Mouse (Mus musculus) midbrain, embryonic 13.5 days (tissue): ENCODE measurements at regions not wholly inside any gene's neighbourhood (a gene's known extent, or its start where the extent isn't known, plus 50 kb on each side); places are given as distances from the start of the nearest gene placed in this dataset.
A peak's percentile ranks its signal among the peaks of the same experiment; 100 is the strongest.
"Not testable (repeated sequence)": the region's sequence is repeated elsewhere in the genome, so short reads cannot be mapped to it uniquely, and the experiment has no call there.

Experiments used
- ATAC-seq: fragments of 200-750 bp; cut with Nextera tagmentation; 2 replicates; pipeline ENCODE4 v1.8.0; 2017; ENCODE audit warnings: mild to moderate bottlenecking, moderate TSS enrichment, moderate library complexity
- H3K27ac ChIP-seq: fragments of 300-500 bp; sonication (generic); 2 replicates; pipeline ENCODE4 v1.5.1; 2015; ENCODE audit warnings: inconsistent platforms, mild to moderate bottlenecking, moderate library complexity
- H3K27me3 ChIP-seq: fragments of 300-500 bp; sonication (generic); 2 replicates; pipeline ENCODE4 v1.6.1; 2015; ENCODE audit warnings: mild to moderate bottlenecking, inconsistent platforms
- H3K36me3 ChIP-seq: fragments of 300-500 bp; sonication (generic); 2 replicates; pipeline ENCODE4 v1.6.1; 2015; ENCODE audit warnings: mild to moderate bottlenecking, inconsistent platforms
- H3K4me1 ChIP-seq: fragments of 300-500 bp; sonication (generic); replicated peaks from 2 replicates; pipeline ENCODE4 v1.6.1; 2015; ENCODE audit warnings: inconsistent platforms
- H3K4me2 ChIP-seq: fragments of 300-500 bp; sonication (generic); replicated peaks from 2 replicates; pipeline ENCODE4 v1.6.1; 2015; ENCODE audit warnings: moderate library complexity, mild to moderate bottlenecking, inconsistent platforms
- H3K4me3 ChIP-seq: fragments of 300-500 bp; sonication (generic); replicated peaks from 2 replicates; pipeline ENCODE4 v1.5.1; 2015; ENCODE audit warnings: mild to moderate bottlenecking, inconsistent platforms
- H3K9ac ChIP-seq: fragments of 300-500 bp; sonication (generic); replicated peaks from 2 replicates; pipeline ENCODE4 v1.6.1; 2015; ENCODE audit warnings: mild to moderate bottlenecking, inconsistent platforms
- H3K9me3 ChIP-seq: fragments of 300-500 bp; sonication (generic); 2 replicates; pipeline ENCODE4 v1.6.1; 2016; ENCODE audit warnings: mild to moderate bottlenecking, inconsistent platforms
- WGBS: fragments of 180-500 bp; shearing (Covaris S2); methylation state at CpG from one replicate; pipeline ENCODE4 v1.1.7; 2015; 5-methylcytosine and 5-hydroxymethylcytosine counted together

DNA sequence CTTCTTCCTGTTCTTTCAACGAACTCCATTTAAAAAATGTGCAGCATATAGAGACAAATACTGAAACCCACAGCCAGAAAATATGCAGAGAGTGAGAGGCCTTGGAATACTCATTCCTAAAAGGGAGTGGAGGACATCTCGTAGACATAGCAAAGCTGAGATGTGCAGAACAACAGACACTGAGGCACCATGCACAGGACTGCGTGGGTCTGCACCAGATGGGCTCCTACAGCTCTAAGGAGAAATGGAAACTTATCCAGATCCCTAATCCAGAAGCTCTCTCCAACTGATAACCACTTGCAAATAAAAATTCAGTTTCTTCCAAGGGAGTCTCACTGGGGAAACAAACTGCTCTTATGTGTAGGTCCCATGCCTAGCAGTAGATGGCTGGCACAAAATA lies 101.6 kb downstream of the Slc25a24 start:
- Histone ChIP-seq H3K4me3 (no peak overlapping the region), H3K9me3 (no peaks in the 10 kb centered on the region), H3K27ac (no peak overlapping the region), H3K36me3 (no peaks in the 10 kb centered on the region), H3K9ac (no peak overlapping the region), H3K27me3 (no peaks in the 10 kb centered on the region), H3K4me2 (no peak overlapping the region), H3K4me1 (no peaks in the 10 kb centered on the region)
- 90% methylated on average over 3 of the region's 3 CpGs for WGBS
- ATAC-seq = no peak

DNA sequence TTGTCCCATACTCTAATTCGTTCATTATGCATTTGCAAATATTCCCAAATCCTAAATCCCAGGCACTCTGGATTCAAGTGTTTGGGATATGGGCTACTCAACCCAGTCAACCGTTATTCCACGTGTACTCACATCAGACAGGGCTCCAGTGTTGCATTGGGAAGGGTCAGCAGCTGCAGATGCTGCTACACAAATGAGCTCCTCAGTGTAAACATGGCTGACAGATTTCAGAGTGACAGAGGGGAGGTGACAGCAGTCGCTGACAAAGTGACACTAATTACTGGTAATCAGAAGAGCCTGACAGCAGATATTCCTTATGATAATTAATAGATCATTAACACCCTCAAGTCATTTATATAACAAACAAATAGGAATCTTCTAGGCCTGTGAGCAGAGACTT lies 106.2 kb upstream of the Vav3 start:
- Histone ChIP-seq H3K27ac (no peak overlapping the region), H3K36me3 (no peaks in the 10 kb centered on the region), H3K4me1 (no peaks in the 10 kb centered on the region), H3K9me3 (no peaks in the 10 kb centered on the region), H3K27me3 (no peaks in the 10 kb centered on the region), H3K4me2 (no peak overlapping the region), H3K9ac (no peak overlapping the region), H3K4me3 (no peak overlapping the region)
- 68% methylated on average over 4 of the region's 4 CpGs for WGBS
- ATAC-seq = 0 out of 2 replicates have a peak, but pooled peaks have one; percentile 65

DNA sequence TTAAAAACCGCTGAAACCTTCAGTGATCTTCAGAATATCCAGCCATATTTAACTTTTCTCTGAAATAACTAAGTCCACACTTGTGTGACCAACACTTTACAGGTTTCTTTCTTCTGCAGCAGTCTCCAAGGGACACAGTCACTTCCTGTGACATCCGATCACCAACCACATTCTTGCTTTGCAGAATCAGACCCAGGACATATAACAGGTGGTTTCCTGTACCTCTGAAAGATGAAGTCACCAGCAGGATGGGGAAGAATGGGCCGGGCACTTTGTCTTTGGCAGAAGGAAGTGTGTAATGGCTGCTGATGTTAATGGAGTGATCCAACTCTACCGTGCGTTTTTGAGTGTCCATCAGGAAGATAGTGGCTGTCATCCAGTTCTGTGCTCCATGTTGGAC lies 103.5 kb upstream of the Vav3 start:
- H3K4me1 ChIP-seq = no peaks in the 10 kb centered on the region
- no peak overlapping the region for H3K4me2 ChIP-seq
- no peak overlapping the region for H3K4me3 ChIP-seq
- no peaks in the 10 kb centered on the region for H3K9me3 ChIP-seq
- H3K9ac ChIP-seq = no peak overlapping the region
- H3K27ac ChIP-seq = no peak overlapping the region
- H3K36me3 ChIP-seq = no peaks in the 10 kb centered on the region
- H3K27me3 ChIP-seq = no peaks in the 10 kb centered on the region
- ATAC-seq = no peak
- 88% methylated on average over 5 of the region's 5 CpGs for WGBS

DNA sequence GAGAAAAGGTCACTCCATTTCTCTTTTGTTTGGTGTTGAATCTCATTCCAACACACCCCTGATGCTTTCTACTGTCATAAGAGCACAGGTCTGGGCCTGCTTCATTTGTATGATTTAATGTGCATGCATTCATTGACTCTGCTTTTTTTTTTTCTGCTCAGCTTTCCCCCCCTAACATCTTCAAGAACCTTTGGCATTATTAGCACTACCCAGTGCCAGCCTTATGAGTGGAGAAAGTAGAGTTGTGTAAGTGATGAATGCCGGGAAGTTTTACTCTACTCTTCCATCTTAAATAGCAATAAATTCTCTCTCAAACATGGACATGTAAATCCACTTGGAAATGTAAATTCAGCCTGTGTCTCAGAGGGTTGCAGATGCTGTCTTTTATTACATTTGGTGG lies 97.0 kb upstream of the Vav3 start:
- Histone ChIP-seq H3K9me3 (peaks cover 8% of the 10 kb centered on the region), H3K36me3 (no peaks in the 10 kb centered on the region), H3K9ac (no peak overlapping the region), H3K4me1 (no peaks in the 10 kb centered on the region), H3K27me3 (no peaks in the 10 kb centered on the region), H3K27ac (no peak overlapping the region), H3K4me3 (no peak overlapping the region), H3K4me2 (no peak overlapping the region)
- no peak for ATAC-seq
- 96% methylated on average over 1 of the region's 1 CpGs for WGBS

DNA sequence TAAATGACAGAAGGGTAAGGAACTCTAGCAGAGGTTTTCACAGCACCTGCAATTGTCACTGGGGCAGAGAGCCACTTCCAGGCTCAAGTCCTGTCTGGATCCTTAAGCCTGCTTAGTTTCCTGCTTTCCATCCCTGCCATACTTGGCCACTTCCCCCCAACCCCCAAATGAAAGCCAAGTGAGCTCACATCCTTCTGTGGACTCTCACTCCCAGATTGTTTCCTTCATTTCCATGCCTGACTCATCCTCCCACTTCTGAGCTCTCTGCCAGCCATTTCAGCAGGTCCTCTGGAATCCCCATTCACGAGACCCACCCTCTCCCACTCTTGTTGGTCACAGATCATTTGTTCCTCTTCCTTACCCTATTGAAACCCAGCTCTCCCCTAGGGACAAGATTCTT lies 91.7 kb upstream of the Vav3 start:
- Histone ChIP-seq H3K36me3 (no peaks in the 10 kb centered on the region), H3K9me3 (peaks cover 8% of the 10 kb centered on the region), H3K27me3 (no peaks in the 10 kb centered on the region), H3K4me2 (no peak overlapping the region), H3K4me3 (no peak overlapping the region), H3K27ac (no peak overlapping the region), H3K4me1 (no peaks in the 10 kb centered on the region), H3K9ac (no peak overlapping the region)
- no peak for ATAC-seq
- 47% methylated on average over 1 of the region's 1 CpGs for WGBS

DNA sequence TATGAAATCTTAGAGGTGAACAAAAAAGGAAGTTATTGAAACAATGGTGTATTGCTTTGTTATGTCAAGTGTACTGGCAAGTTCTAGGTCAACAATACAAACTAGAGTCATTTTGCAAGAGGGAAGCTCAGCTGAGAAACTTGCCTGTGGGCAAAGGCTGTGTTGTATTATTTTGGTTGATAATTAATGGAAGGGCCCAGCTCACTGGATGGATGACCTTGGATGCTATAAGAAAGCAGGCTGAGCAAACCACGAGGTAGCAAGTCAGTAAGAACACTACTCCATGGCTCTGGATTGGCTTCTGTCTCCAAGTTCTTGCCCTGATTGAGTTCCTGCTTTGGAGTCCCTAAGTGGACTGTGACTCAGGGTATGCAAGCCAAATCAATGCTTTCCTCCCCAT lies 91.1 kb upstream of the Vav3 start:
- Histone ChIP-seq H3K4me2 (no peak overlapping the region), H3K9ac (no peak overlapping the region), H3K36me3 (no peaks in the 10 kb centered on the region), H3K27me3 (no peaks in the 10 kb centered on the region), H3K27ac (no peak overlapping the region), H3K9me3 (peaks cover 6% of the 10 kb centered on the region), H3K4me3 (no peak overlapping the region), H3K4me1 (no peaks in the 10 kb centered on the region)
- no peak for ATAC-seq
- WGBS = 87% methylated on average over 1 of the region's 1 CpGs

DNA sequence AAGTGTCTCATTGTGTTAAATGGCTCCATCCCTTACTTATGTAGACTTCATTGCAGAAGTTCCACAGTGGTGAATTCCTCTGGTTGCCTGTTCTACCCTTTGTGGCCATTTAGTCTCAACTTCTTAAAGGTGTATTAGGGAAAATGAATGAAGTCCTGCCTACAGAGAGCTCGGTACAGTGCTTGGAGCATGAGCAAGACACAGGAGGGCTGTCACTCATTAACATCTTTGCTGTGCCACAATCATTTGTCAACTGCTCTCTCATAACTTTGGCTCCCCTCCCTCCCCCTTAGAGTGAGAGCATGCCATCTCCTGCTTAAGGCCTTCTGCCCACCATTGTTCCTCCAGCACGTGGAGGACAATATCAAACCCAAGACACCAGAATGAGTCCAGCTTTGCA lies 90.5 kb upstream of the Vav3 start:
- ATAC-seq = no peak
- no peaks in the 10 kb centered on the region for H3K27me3 ChIP-seq
- H3K4me2 ChIP-seq = no peak overlapping the region
- no peak overlapping the region for H3K4me3 ChIP-seq
- H3K36me3 ChIP-seq = no peaks in the 10 kb centered on the region
- H3K9me3 ChIP-seq = 0 out of 2 replicates have a peak, but pooled peaks cover under 1% of the 10 kb centered on the region
- no peak overlapping the region for H3K27ac ChIP-seq
- H3K4me1 ChIP-seq = no peaks in the 10 kb centered on the region
- 65% methylated on average over 2 of the region's 2 CpGs for WGBS
- no peak overlapping the region for H3K9ac ChIP-seq

DNA sequence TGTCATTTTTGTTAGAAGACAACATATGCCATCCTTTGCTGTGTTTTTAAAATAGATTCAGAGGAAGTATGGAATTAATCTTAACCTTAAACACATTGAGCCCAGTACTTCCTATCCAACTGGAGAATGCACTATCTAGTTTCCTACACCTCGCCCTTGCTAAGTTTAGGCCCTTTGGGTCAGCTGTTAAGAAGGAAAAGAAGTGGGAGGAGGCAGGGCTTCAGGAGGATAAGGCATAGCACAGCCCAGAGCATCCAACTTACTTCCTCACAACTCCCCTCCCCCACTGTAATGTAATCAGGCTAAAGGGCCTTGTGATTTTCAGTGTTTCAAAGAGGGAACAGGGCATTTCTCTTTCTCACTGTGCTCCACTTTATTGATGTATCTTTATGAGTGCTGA lies 88.7 kb upstream of the Vav3 start:
- no peak for ATAC-seq
- no peak overlapping the region for H3K4me2 ChIP-seq
- H3K27ac ChIP-seq = no peak overlapping the region
- WGBS = 68% methylated on average over 1 of the region's 1 CpGs
- H3K27me3 ChIP-seq = no peaks in the 10 kb centered on the region
- H3K4me3 ChIP-seq = no peak overlapping the region
- no peak overlapping the region for H3K9ac ChIP-seq
- no peaks in the 10 kb centered on the region for H3K4me1 ChIP-seq
- H3K36me3 ChIP-seq = no peaks in the 10 kb centered on the region
- H3K9me3 ChIP-seq = no peaks in the 10 kb centered on the region

DNA sequence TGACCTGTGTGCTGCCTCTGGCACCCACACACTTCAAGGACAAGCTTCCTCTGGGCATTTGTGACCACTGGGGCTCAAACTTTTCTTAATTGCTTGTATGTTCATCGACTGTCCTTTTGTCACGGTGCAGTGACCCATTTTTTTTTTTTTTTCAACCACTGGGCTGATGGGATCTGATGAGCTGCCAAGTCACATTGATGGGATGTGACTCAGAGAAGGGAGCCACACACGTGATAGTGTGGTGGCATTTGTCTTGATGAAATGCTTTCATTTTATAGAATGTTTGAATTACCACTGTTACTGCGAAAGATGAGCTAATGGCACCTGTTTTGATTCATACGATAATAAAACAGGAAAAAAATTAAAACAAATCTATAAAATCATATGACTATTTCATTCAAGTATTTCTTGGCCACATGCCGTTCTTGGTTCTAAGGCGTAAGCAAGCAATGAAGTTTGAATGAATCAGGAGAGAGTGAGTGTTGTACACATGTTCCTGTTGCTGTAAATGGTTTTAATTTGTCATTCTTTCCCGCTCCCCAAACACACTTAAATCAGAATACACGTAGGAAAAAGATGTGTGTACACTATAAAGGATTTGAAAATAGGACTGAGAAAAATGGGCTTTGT lies 86.3 kb upstream of the Vav3 start:
- no peak overlapping the region for H3K4me2 ChIP-seq
- H3K4me3 ChIP-seq = no peak overlapping the region
- H3K9ac ChIP-seq = no peak overlapping the region
- no peaks in the 10 kb centered on the region for H3K36me3 ChIP-seq
- H3K27ac ChIP-seq = no peak overlapping the region
- H3K9me3 ChIP-seq = no peaks in the 10 kb centered on the region
- H3K27me3 ChIP-seq = no peaks in the 10 kb centered on the region
- H3K4me1 ChIP-seq = no peaks in the 10 kb centered on the region
- WGBS = 77% methylated on average over 9 of the region's 9 CpGs
- no peak for ATAC-seq

DNA sequence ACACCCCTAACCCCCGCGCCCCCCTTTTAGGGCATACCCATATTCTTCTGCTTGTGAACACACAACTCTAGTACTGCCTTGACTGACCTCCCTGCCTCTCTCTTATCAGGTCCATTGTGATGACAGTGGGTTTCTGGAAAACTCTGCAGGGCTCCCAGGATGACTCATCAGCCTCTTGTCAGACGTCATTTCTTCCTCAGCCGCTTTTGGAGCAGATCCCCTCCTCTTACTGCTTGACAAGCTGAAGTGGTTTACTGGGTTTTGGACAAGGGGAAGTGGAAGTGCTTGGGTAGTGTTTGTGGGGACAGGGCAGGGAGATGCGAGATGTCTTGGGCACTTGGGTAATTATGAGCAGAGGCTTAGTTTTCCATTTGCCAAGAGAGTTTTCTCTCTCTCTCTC lies 85.5 kb upstream of the Vav3 start:
- Histone ChIP-seq H3K4me2 (no peak overlapping the region), H3K27me3 (no peaks in the 10 kb centered on the region), H3K4me1 (no peaks in the 10 kb centered on the region), H3K4me3 (no peak overlapping the region), H3K9me3 (no peaks in the 10 kb centered on the region), H3K9ac (no peak overlapping the region), H3K27ac (no peak overlapping the region), H3K36me3 (no peaks in the 10 kb centered on the region)
- ATAC-seq = no peak
- 83% methylated on average over 5 of the region's 5 CpGs for WGBS

DNA sequence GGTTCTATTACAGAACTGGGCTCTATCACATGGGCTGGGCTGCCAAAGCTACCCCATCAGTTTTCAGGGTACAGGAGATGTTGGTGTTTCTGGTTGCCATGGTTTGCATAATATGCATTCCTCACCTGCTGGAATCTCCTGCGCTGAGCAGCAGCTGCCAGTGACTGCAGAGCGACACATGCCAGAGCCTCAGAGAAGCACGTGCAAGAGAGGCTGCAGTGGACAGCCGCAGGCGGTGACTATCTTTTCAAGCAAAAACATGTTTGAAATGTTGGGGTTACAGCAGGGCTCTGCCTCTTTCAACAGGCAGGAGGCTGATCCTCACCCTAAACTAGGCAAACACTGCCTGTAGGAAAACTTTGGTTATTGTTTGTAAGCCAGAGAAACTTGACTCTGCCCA lies 83.7 kb upstream of the Vav3 start:
- Histone ChIP-seq H3K4me2 (no peak overlapping the region), H3K36me3 (no peaks in the 10 kb centered on the region), H3K27ac (no peak overlapping the region), H3K4me3 (no peak overlapping the region), H3K4me1 (no peaks in the 10 kb centered on the region), H3K9me3 (no peaks in the 10 kb centered on the region), H3K9ac (no peak overlapping the region), H3K27me3 (no peaks in the 10 kb centered on the region)
- ATAC-seq = no peak
- WGBS = 80% methylated on average over 5 of the region's 5 CpGs

DNA sequence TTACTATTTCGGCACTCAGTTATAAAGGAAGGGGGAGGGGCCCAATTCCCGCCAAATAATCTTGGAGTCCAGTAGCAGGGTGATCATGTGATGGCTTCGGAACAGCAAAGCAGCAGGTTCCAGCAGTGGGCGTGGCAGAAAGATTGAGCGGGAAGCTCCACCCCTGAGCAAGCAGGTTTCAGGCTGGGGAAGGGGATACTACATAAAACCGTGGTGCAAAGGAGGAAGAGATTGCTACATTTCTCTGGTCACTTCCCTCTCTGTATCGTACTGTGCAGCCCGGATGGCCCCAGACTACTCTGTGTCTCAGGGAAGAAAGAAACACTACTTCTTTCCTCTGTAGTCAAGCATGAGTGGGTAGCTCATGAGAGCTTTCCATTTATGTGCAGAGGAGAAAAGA lies 73.5 kb upstream of the Vav3 start:
- H3K4me3 ChIP-seq, H3K9me3 ChIP-seq, H3K27ac ChIP-seq, H3K36me3 ChIP-seq, H3K4me2 ChIP-seq, H3K9ac ChIP-seq, H3K27me3 ChIP-seq, ATAC-seq, H3K4me1 ChIP-seq: not testable (repeated sequence)
- WGBS = 73% methylated on average over 8 of the region's 8 CpGs

DNA sequence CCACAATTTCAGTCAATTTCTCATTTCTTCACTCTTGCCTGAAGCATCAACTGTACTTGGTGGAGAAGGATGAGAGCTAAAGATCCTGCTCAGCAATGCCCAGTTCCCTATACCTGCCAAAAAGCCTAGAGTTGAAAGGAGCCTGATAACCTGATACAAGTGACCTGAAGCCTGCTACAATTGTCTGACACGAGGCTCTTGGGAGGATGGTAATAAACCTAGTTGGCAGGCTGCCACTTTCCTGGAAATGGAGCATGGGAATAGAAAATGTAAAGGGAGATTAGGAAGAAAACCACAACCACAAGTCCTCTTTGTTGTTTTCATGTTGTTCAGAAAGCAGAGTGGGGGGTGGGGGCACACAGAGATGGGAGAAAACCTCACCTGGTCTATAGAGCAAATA lies 69.7 kb upstream of the Vav3 start:
- Histone ChIP-seq H3K4me1 (peaks cover 15% of the 10 kb centered on the region), H3K9ac (no peak overlapping the region), H3K27ac (no peak overlapping the region), H3K4me2 (no peak overlapping the region), H3K36me3 (no peaks in the 10 kb centered on the region), H3K4me3 (no peak overlapping the region), H3K27me3 (no peaks in the 10 kb centered on the region), H3K9me3 (no peaks in the 10 kb centered on the region)
- ATAC-seq = no peak
- 27% methylated on average over 1 of the region's 1 CpGs for WGBS
